Mouse (Mus musculus) liver, embryonic 15.5 days (tissue): Measurements from ENCODE around the gene Pnpla5. TPM values are rescaled to one million over a fixed set of nuclear protein-coding genes. Genes with fewer than 3 reads are reported as not detected.
"Not testable (repeated sequence)": the region's sequence is repeated elsewhere in the genome, so short reads cannot be mapped to it uniquely, and the experiment has no call there.

Experiments used
- ATAC-seq: fragments of 200-750 bp; cut with Nextera tagmentation; 2 replicates; pipeline ENCODE4 v1.8.0; 2017; ENCODE audit warnings: moderate number of reproducible peaks, mild to moderate bottlenecking, moderate library complexity; ENCODE audit not compliant: insufficient read depth
- H3K27ac ChIP-seq: fragments of 300-500 bp; sonication (generic); replicated peaks from 2 replicates; pipeline ENCODE4 v1.5.1; 2015; ENCODE audit warnings: mild to moderate bottlenecking, inconsistent platforms
- H3K27me3 ChIP-seq: fragments of 300-500 bp; sonication (generic); 2 replicates; pipeline ENCODE4 v1.6.1; 2015; ENCODE audit warnings: mild to moderate bottlenecking, inconsistent platforms
- H3K36me3 ChIP-seq: fragments of 300-500 bp; sonication (generic); replicated peaks from 2 replicates; pipeline ENCODE4 v1.6.1; 2015; ENCODE audit warnings: moderate library complexity, mild to moderate bottlenecking, inconsistent platforms
- H3K4me1 ChIP-seq: fragments of 300-500 bp; sonication (generic); replicated peaks from 2 replicates; pipeline ENCODE4 v1.6.1; 2015; ENCODE audit warnings: inconsistent platforms
- H3K4me2 ChIP-seq: fragments of 300-500 bp; sonication (generic); 2 replicates; pipeline ENCODE4 v1.6.1; 2015; ENCODE audit warnings: moderate library complexity, mild to moderate bottlenecking, inconsistent platforms
- H3K4me3 ChIP-seq: fragments of 300-500 bp; sonication (generic); replicated peaks from 2 replicates; pipeline ENCODE4 v1.5.1; 2015; ENCODE audit warnings: mild to moderate bottlenecking, inconsistent platforms
- H3K9ac ChIP-seq: fragments of 300-500 bp; sonication (generic); 2 replicates; pipeline ENCODE4 v1.6.1; 2015; ENCODE audit warnings: moderate library complexity, mild to moderate bottlenecking, inconsistent platforms
- H3K9me3 ChIP-seq: fragments of 300-500 bp; sonication (generic); replicated peaks from 2 replicates; pipeline ENCODE4 v1.6.1; 2016; ENCODE audit warnings: inconsistent platforms
- WGBS: fragments of 180-500 bp; shearing (Covaris S2); methylation state at CpG from one replicate; pipeline ENCODE4 v1.1.7; 2015; ENCODE audit warnings: mixed read lengths; ENCODE audit not compliant: insufficient replicate concordance; 5-methylcytosine and 5-hydroxymethylcytosine counted together
- polyA plus RNA-seq: library from polyadenylated mRNA; unstranded; fragments of >200 nt; fragmentation: Nextera tagmentation; extraction: Ambion mirVana; gene quantifications from 2 replicates; pipeline ENCODE4 v1.2.1, GENCODE M21; 2015

Pnpla5 gene
- polyA plus RNA-seq, 1 experiment from 2014 or later, result not detected

DNA sequence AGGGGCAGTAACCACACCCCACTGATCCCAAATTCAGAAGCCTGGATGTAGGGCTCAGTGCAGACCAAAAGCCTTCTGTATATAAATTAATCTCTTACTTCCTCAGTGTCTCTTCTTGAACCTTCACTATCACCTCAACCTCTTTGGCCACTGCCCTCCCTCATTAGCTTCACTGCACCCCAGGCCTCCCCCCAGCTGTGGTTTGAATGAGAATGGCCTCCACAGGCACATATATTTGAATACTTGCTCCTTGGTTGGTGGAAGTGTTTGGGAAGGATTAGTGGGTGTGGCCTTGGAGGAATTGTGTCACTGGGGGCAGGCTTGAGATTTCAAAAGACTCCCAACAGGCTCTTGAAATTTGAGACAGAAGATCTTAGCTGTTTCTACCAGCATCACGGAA, 6.5 kb downstream of the Pnpla5 start:
- H3K27ac ChIP-seq, result no peak overlapping the region
- no peak for ATAC-seq
- 51% methylated on average over 1 of the region's 1 CpGs for WGBS
- no peak overlapping the region for H3K4me2 ChIP-seq
- H3K4me1 ChIP-seq, result no peaks in the 10 kb centered on the region
- H3K9me3 ChIP-seq, result no peaks in the 10 kb centered on the region
- H3K36me3 ChIP-seq, result no peaks in the 10 kb centered on the region
- H3K9ac ChIP-seq, result no peak overlapping the region
- no peak overlapping the region for H3K4me3 ChIP-seq
- no peaks in the 10 kb centered on the region for H3K27me3 ChIP-seq

GRCm38 (mm10) chr15:84115727-84116126, 7.2 kb downstream of the Pnpla5 start:
- WGBS, result 38% methylated on average over 5 of the region's 5 CpGs
- Histone ChIP-seq H3K9me3 (no peaks in the 10 kb centered on the region), H3K9ac (no peak overlapping the region), H3K36me3 (no peaks in the 10 kb centered on the region), H3K27me3 (no peaks in the 10 kb centered on the region), H3K4me1 (no peaks in the 10 kb centered on the region), H3K27ac (no peak overlapping the region), H3K4me2 (no peak overlapping the region), H3K4me3 (no peak overlapping the region)
- no peak for ATAC-seq

DNA sequence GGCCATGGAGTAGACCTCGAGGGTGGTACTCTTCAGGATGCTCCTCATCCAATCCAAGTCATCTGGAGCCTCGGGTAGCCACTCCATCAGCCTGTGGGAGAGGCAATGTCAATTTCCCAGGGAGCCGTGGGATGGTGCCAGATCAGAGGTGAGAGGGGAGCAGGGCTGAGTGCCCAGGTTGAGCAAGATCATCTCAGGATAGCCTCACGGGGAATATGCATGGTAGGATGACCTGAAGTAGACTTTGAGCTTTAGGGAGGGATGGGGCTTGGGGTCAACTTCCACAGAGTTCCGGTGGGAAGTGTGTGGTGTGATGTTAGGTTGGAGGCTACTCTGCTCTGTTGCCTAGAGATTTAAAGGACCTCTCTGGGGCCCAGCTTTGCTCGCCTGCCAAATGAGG, 9.1 kb downstream of the Pnpla5 start:
- Histone ChIP-seq H3K9me3 (no peaks in the 10 kb centered on the region), H3K4me3 (no peak overlapping the region), H3K36me3 (no peaks in the 10 kb centered on the region), H3K4me1 (no peaks in the 10 kb centered on the region), H3K4me2 (no peak overlapping the region), H3K9ac (no peak overlapping the region), H3K27ac (no peak overlapping the region), H3K27me3 (0 out of 2 replicates have a peak, but pooled peaks cover under 1% of the 10 kb centered on the region)
- 37% methylated on average over 6 of the region's 6 CpGs for WGBS
- ATAC-seq, result peak; percentile 25; the same call in 1 of the 2 replicates

- H3K4me2 ChIP-seq, result no peak overlapping the region
- 3% methylated on average over 13 of the region's 13 CpGs for WGBS
Observed at GRCm38 (mm10) chr15:84108899-84109298, 14.1 kb downstream of the Pnpla5 start.

DNA sequence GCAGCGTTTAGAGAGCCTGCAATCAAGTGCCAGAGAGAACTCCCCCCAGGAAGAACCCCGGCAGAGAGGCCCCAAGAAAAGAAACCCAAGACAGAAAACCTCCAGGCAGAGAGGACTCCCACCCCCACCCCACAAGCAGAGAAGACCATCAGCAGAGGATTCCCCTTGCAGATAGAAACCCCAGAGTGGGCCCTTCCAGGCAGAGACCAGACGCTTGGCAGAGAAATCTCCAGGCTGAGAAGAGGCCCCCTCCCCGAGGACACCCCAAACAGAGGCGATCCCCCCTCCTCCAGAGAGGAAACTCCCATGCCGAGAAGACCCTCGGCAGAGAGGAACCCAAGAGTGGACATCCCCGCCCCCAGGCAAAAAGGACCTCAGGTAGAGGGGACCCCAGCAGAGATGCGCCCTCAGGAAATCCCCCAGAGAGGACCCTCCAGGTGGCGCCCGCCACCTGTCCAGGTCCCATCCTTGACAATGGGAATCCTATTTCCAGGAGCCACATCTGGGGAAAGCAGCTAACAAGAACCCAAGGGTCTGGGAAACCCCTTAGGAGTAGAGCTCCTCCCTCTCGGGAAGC, 17.0 kb downstream of the Pnpla5 start:
- Histone ChIP-seq H3K27ac (no peak overlapping the region), H3K4me2 (peak overlapping the region; percentile 61), H3K9ac (no peak overlapping the region), H3K27me3 (peaks cover 42% of the 10 kb centered on the region), H3K36me3 (no peaks in the 10 kb centered on the region), H3K9me3 (no peaks in the 10 kb centered on the region), H3K4me3 (no peak overlapping the region), H3K4me1 (peaks cover 7% of the 10 kb centered on the region)
- WGBS, result 11% methylated on average over 12 of the region's 12 CpGs
- ATAC-seq, result no peak

More at GRCm38 (mm10) chr15:84108899-84109298, 14.1 kb downstream of the Pnpla5 start:
- Histone ChIP-seq H3K9me3 (no peaks in the 10 kb centered on the region), H3K27ac (no peak overlapping the region), H3K4me3 (no peak overlapping the region), H3K36me3 (no peaks in the 10 kb centered on the region), H3K27me3 (peaks cover 39% of the 10 kb centered on the region), H3K9ac (no peak overlapping the region), H3K4me1 (peaks cover 7% of the 10 kb centered on the region)
- ATAC-seq, result no peak

DNA sequence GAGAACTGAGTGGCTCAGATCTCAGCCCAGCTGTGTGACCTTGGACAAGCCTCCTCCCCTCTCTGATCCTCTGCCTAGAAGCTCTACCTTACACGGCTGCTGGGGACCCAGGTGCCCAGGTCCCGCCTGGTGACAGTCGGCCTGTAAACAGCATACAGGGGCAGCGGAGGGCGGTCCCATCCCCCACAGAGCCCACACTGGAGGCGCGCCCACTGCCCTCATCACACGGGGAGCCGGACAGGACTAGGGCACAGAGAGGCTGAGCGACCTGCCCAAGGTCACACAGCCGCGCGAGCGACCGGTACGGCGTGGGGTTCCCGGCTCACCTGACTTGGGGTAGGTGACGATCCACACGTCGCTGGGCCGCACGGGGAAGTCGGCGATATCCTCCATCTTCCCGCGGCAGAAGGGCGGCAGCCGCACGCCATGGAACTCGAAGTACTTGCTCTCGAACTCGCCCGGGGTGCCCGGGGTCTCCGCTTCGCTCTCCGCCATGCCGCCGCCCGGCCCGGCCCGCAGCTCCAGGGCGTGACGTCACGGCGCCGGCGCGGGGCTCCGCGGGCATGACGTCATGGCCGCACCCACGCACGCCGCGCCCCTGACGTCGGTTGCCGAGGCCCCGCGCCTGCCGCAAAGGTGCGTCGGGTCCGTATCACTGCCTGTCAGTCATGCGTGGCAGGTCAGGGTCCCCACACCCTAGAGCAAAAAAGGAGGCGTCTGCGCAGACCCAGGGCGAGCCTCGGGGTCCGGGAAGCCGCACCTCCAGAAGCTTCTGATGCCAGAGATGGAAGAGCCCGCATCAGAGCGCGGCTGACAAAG, 17.7 kb downstream of the Pnpla5 start, which contains the start of gene Sult4a1:
Gene Sult4a1, minus strand, starts transcription at position 650 of the 819 bp plus-strand sequence.
- Histone ChIP-seq H3K27ac (no peak within 1 kb of the TSS), H3K9me3 (no peaks in the 10 kb centered on the region), H3K4me3 (peak within 1 kb of the TSS; percentile 32), H3K4me2 (peak within 1 kb of the TSS; percentile 61), H3K9ac (no peak within 1 kb of the TSS), H3K27me3 (peaks cover 42% of the 10 kb centered on the region), H3K36me3 (no peaks in the 10 kb centered on the region), H3K4me1 (peaks cover 7% of the 10 kb centered on the region)
- no peak for ATAC-seq
- 3% methylated on average over 77 of the region's 77 CpGs for WGBS

- Histone ChIP-seq H3K4me3 (no peak overlapping the region), H3K27ac (no peak overlapping the region), H3K4me2 (no peak overlapping the region), H3K9me3 (no peaks in the 10 kb centered on the region), H3K4me1 (peaks cover 7% of the 10 kb centered on the region), H3K9ac (no peak overlapping the region), H3K27me3 (peaks cover 42% of the 10 kb centered on the region), H3K36me3 (no peaks in the 10 kb centered on the region)
- WGBS, result 61% methylated on average over 7 of the region's 7 CpGs
- ATAC-seq, result no peak
Observed at GRCm38 (mm10) chr15:84104626-84105025, 18.3 kb downstream of the Pnpla5 start.

GRCm38 (mm10) chr15:84097536-84097935, 25.4 kb downstream of the Pnpla5 start:
- H3K27me3 ChIP-seq, H3K27ac ChIP-seq, H3K4me2 ChIP-seq, H3K36me3 ChIP-seq, H3K9ac ChIP-seq, H3K4me3 ChIP-seq, H3K9me3 ChIP-seq, H3K4me1 ChIP-seq, ATAC-seq: not testable (repeated sequence)
- WGBS, result 61% methylated on average over 15 of the region's 15 CpGs

DNA sequence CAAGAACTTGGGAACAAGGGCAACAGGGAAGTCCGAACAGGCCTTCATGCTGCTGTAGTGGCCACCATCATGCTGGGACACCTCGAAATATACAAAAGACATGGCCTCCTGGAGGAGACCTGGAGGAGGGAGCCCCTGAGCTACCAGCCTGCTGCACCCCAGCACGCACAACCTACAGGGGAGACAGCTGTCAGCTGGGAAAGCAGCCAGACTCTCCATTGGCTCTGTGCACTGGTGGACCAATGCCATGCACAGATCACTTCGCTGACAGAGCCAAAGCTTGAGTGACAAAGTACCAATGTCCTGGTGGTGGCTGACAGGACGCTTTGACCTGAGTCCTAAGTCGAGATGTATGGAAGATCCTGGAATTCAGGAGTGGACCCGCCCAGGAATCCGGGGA, 26.9 kb downstream of the Pnpla5 start:
- H3K9me3 ChIP-seq, result no peaks in the 10 kb centered on the region

GRCm38 (mm10) chr15:84094921-84095320, 28.1 kb downstream of the Pnpla5 start:
- H3K27me3 ChIP-seq, result no peaks in the 10 kb centered on the region
- ATAC-seq, result no peak
- no peak overlapping the region for H3K27ac ChIP-seq
- H3K4me3 ChIP-seq, result no peak overlapping the region
- no peaks in the 10 kb centered on the region for H3K36me3 ChIP-seq
- 40% methylated on average over 7 of the region's 7 CpGs for WGBS
- H3K4me2 ChIP-seq, result no peak overlapping the region
- no peak overlapping the region for H3K9ac ChIP-seq
- H3K4me1 ChIP-seq, result no peaks in the 10 kb centered on the region
- H3K9me3 ChIP-seq, result no peaks in the 10 kb centered on the region

More for the DNA sequence above, 26.9 kb downstream of the Pnpla5 start:
- Histone ChIP-seq H3K4me3 (no peak overlapping the region), H3K9ac (no peak overlapping the region), H3K36me3 (no peaks in the 10 kb centered on the region), H3K27ac (no peak overlapping the region), H3K4me1 (no peaks in the 10 kb centered on the region), H3K27me3 (no peaks in the 10 kb centered on the region), H3K4me2 (no peak overlapping the region)
- ATAC-seq, result no peak
- WGBS, result 57% methylated on average over 8 of the region's 8 CpGs

DNA sequence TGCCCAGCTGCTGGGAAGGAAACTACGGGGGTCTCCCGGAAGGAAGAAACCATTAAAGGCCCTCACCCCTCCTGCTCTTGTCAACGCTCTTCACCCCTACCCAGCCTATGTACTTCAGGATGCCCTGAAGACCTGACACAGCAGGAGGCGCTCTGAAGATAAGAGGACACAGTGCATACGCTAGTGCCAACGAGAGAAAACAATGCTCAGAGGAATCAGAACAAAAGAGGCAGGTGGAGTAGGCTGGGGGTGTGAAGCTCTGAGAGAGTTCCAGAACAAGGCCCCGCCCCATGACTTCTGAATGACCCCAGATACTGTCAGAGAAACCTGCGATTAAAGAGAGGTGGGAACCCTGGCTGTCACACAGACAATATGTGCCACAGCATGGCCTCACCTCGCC, 36.2 kb downstream of the Pnpla5 start:
- Histone ChIP-seq H3K4me2 (no peak overlapping the region), H3K27ac (no peak overlapping the region), H3K36me3 (no peaks in the 10 kb centered on the region), H3K4me3 (no peak overlapping the region), H3K9ac (no peak overlapping the region), H3K4me1 (no peaks in the 10 kb centered on the region), H3K9me3 (no peaks in the 10 kb centered on the region), H3K27me3 (no peaks in the 10 kb centered on the region)
- 39% methylated on average over 9 of the region's 9 CpGs for WGBS
- no peak for ATAC-seq
